Mouse (Mus musculus) limb, embryonic 14.5 days (tissue): ENCODE results near the gene Ddhd1. TPM values are rescaled to one million over a fixed set of nuclear protein-coding genes. Genes with fewer than 3 reads are reported as not detected.

ENCODE experiments used
- ATAC-seq: fragments of 200-750 bp; cut with Nextera tagmentation; 2 replicates; pipeline ENCODE4 v1.8.0; 2017; ENCODE audit warnings: low read depth, moderate number of reproducible peaks, moderate TSS enrichment; ENCODE audit not compliant: low FRiP score
- DNase-seq: peaks from one replicate; pipeline ENCODE4 v3.0.0-alpha.2; 2015; ENCODE audit warnings: low spot score
- H3K27ac ChIP-seq: fragments of 300-500 bp; sonication (generic); replicated peaks from 2 replicates; pipeline ENCODE4 v1.5.1; 2014; ENCODE audit warnings: low read depth, mild to moderate bottlenecking, low read length, moderate library complexity, mixed read lengths
- H3K27me3 ChIP-seq: fragments of 300-500 bp; sonication (generic); 2 replicates; pipeline ENCODE4 v1.6.1; 2014; ENCODE audit warnings: low read length, mixed read lengths; ENCODE audit not compliant: control insufficient read depth, insufficient read depth
- H3K36me3 ChIP-seq: fragments of 300-500 bp; sonication (generic); 2 replicates; pipeline ENCODE4 v1.6.1; 2014; ENCODE audit warnings: mild to moderate bottlenecking, low read length, moderate library complexity, mixed read lengths; ENCODE audit not compliant: control insufficient read depth, insufficient read depth
- H3K4me1 ChIP-seq: fragments of 300-500 bp; sonication (generic); 2 replicates; pipeline ENCODE4 v1.6.1; 2014; ENCODE audit warnings: antibody characterized with exemption, low read length, mixed read lengths; ENCODE audit not compliant: control insufficient read depth, insufficient read depth
- H3K4me2 ChIP-seq: fragments of 300-500 bp; sonication (generic); replicated peaks from 2 replicates; pipeline ENCODE4 v1.6.1; 2014; ENCODE audit warnings: low read depth, mild to moderate bottlenecking, low read length, moderate library complexity; ENCODE audit not compliant: severe bottlenecking
- H3K4me3 ChIP-seq: fragments of 300-500 bp; sonication (generic); replicated peaks from 2 replicates; pipeline ENCODE4 v1.5.1; 2014; ENCODE audit warnings: low read length
- H3K9ac ChIP-seq: fragments of 300-500 bp; sonication (generic); 2 replicates; pipeline ENCODE4 v1.6.1; 2014; ENCODE audit warnings: mild to moderate bottlenecking, low read depth, low read length, moderate library complexity; ENCODE audit not compliant: severe bottlenecking
- H3K9me3 ChIP-seq: fragments of 300-500 bp; sonication (generic); 2 replicates; pipeline ENCODE4 v1.6.1; 2016; ENCODE audit warnings: low read length; ENCODE audit not compliant: control insufficient read depth
- POLR2A ChIP-seq: fragments of 200-500 bp; IDR thresholded peaks from 2 replicates; pipeline ENCODE4 v1.8.0; 2012; ENCODE audit warnings: inconsistent platforms, mild to moderate bottlenecking, moderate library complexity, borderline replicate concordance; ENCODE audit not compliant: insufficient read depth, insufficient read length; ENCODE audit errors: extremely low read depth
- WGBS: fragments of 180-500 bp; shearing (Covaris S2); extraction: QIAGEN DNeasy Blood & Tissue Kit; methylation state at CpG from one replicate; pipeline ENCODE4 v1.1.7; 2014; 5-methylcytosine and 5-hydroxymethylcytosine counted together
- polyA plus RNA-seq, 2 experiments: library from polyadenylated mRNA; depleted of rRNA in 1 of 2; stranded (reverse) in 1 of 2; unstranded in 1 of 2; fragments of >200 nt; fragmentation: Nextera tagmentation in 1 of 2; extraction: Ambion mirVana in 1 of 2; gene quantifications; 2 replicates each; pipeline versions ENCODE4 v1.2.1 to v1.2.3; 2012 to 2014

Ddhd1 gene
- polyA plus RNA-seq, 2 experiments, result 9.5 to 18.0 TPM

DNA sequence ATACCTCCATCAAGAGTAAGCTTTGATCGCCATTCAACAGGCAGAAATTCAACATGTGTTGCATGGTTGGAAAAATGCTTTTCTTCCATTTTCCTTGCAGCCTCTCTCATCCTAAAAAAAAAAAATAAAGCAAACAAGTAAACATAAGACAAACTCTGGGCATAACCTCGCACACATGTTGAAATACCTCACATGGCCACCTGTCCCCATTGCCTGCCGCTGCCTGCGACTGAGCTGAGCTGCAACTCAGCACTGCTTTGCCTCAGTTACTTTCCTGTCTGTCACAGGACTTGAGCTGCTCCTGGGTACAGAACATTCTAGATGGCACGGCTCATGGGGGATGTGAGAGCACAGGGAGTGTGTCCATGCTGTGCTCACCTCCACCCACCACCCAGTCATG lies 41.4 kb downstream of the Ddhd1 start:
- H3K27ac ChIP-seq, result no peak overlapping the region
- peaks cover 5% of the 10 kb centered on the region; the same call in 1 of the 2 replicates for H3K4me1 ChIP-seq
- DNase-seq (no peak), ATAC-seq (no peak)
- no peak overlapping the region for H3K4me2 ChIP-seq
- H3K27me3 ChIP-seq, result no peaks in the 10 kb centered on the region
- H3K4me3 ChIP-seq, result no peak overlapping the region
- no peaks in the 10 kb centered on the region for H3K9me3 ChIP-seq
- no peak for TF ChIP-seq POLR2A
- H3K9ac ChIP-seq, result no peak overlapping the region
- 89% methylated on average over 5 of the region's 5 CpGs for WGBS
- H3K36me3 ChIP-seq, result peaks cover 31% of the 10 kb centered on the region

DNA sequence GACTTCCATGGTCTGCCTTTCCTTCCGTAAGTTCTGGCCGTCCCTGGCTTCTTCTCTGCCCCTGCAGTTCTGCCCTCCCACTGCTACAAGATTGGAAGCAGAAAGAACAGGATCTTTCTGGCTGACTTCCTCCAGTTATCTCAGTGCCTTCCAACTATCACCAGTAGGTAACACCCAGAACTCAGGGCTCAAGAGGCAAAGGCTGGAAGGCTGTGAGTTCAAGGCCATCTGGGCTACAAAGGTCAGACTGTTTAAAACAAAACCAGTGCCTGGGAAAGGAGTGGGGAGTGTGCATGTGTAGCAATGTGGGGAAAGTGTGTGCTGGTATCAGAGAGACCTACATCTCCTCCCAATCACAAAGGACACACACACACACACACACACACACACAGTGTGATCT lies 42.2 kb downstream of the Ddhd1 start:
- Histone ChIP-seq H3K27me3 (no peaks in the 10 kb centered on the region), H3K36me3 (peaks cover 31% of the 10 kb centered on the region), H3K27ac (no peak overlapping the region), H3K9ac (no peak overlapping the region), H3K4me1 (peaks cover 5% of the 10 kb centered on the region; the same call in 1 of the 2 replicates), H3K4me3 (no peak overlapping the region), H3K4me2 (no peak overlapping the region), H3K9me3 (no peaks in the 10 kb centered on the region)
- 89% methylated on average over 2 of the region's 2 CpGs for whole genome bisulfite sequencing
- ATAC-seq (no peak), DNase-seq (no peak)
- TF ChIP-seq POLR2A, result no peak

DNA sequence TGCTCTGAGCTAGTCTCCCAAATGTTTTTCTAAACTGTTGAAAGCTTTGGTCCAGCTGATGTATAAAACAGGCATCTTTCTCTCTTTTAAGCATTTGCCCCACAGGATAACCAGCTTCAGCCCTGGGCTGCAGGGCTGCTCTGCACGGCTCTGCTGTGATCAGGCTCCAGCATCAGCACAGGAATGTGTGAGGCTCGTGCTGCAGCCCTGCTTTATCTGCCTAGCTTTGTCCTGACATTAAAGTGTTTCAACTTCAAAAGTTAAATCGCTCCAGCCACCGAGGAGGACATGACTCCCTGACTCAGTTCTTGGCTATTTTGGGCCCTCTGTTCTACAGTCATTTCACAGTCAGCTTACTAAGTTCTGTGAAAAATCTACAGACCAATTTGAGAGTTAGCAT lies 43.1 kb downstream of the Ddhd1 start:
- no peak overlapping the region for H3K27ac ChIP-seq
- H3K4me2 ChIP-seq, result no peak overlapping the region
- DNase-seq (no peak), ATAC-seq (no peak)
- WGBS, result 35% methylated on average over 4 of the region's 4 CpGs
- no peaks in the 10 kb centered on the region for H3K27me3 ChIP-seq
- peaks cover 5% of the 10 kb centered on the region; the same call in 1 of the 2 replicates for H3K4me1 ChIP-seq
- no peak overlapping the region for H3K9ac ChIP-seq
- no peak overlapping the region for H3K4me3 ChIP-seq
- no peaks in the 10 kb centered on the region for H3K9me3 ChIP-seq
- peaks cover 36% of the 10 kb centered on the region for H3K36me3 ChIP-seq
- no peak for TF ChIP-seq POLR2A

DNA sequence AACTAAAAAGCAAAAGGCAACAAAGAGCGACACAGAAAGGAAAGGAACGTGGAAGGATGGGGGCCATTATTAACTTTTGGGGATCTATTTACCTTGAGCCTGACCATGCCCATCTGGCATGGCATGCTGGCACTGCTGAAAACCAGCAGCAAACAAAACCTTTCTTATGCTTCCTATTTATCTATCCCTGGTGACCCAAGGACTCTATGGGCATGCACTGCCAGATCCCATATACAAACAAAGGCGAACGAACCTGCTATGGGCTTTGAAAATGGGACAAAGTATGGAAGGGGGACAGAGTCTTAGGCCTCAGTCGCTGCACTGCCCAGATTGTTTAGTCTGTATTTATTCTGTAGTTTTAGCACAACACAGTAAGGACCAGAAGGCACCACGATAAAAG lies 43.5 kb downstream of the Ddhd1 start:
- Histone ChIP-seq H3K27me3 (no peaks in the 10 kb centered on the region), H3K9ac (no peak overlapping the region), H3K4me3 (no peak overlapping the region), H3K4me2 (no peak overlapping the region), H3K4me1 (peaks cover 5% of the 10 kb centered on the region; the same call in 1 of the 2 replicates), H3K9me3 (no peaks in the 10 kb centered on the region), H3K27ac (no peak overlapping the region), H3K36me3 (peaks cover 36% of the 10 kb centered on the region)
- ATAC-seq (no peak), DNase-seq (no peak)
- WGBS, result 84% methylated on average over 6 of the region's 6 CpGs
- TF ChIP-seq POLR2A, result no peak

DNA sequence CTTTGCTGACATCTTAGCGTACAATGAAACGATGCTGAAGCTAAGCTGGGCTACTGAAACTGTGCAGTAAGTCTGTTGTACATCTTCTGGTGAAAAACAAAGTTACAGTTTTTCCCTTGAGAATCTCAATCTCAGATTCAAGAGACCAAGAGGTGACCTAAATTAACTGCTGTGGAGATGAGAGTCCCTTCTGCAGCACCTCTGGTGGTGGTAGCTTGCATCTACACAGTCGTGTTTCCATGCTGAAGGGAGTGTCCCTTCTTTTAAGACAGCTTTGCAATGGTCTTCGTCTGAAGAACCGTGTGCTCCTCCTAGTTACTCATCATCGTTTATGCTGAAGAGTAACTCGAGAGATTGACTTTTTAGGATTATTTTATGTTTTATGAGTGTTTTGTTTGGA lies 46.3 kb downstream of the Ddhd1 start:
- TF ChIP-seq POLR2A, result no peak
- Histone ChIP-seq H3K27me3 (no peaks in the 10 kb centered on the region), H3K9me3 (no peaks in the 10 kb centered on the region), H3K9ac (no peak overlapping the region), H3K36me3 (peaks cover 31% of the 10 kb centered on the region), H3K27ac (no peak overlapping the region), H3K4me2 (no peak overlapping the region), H3K4me3 (no peak overlapping the region), H3K4me1 (no peaks in the 10 kb centered on the region)
- WGBS, result 92% methylated on average over 7 of the region's 7 CpGs
- ATAC-seq (no peak), DNase-seq (no peak)

DNA sequence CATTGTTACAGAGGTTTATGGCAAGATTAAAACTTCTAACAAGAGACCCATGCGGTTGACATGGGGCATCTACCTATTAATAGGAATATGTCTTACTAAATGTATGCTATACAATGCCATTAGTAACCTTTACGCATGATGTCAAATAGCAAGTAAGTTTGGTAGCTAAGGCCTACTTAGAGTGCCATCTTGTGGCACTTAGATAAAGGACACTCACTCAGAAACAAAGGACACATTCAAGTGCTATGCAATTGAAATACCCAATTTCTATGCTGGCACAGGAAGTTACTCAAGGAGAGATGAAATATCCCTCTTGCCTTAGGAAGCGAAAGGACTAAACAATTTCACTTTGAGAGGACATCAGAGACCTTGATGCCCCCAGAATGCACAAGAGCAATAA lies 55.9 kb downstream of the Ddhd1 start:
- no peaks in the 10 kb centered on the region for H3K9me3 ChIP-seq
- no peak overlapping the region for H3K9ac ChIP-seq
- H3K27me3 ChIP-seq, result no peaks in the 10 kb centered on the region
- no peak for TF ChIP-seq POLR2A
- H3K4me3 ChIP-seq, result no peak overlapping the region
- H3K4me2 ChIP-seq, result no peak overlapping the region
- ATAC-seq, result no peak
- peak; percentile 49 for DNase-seq
- peaks cover 6% of the 10 kb centered on the region; the same call in 1 of the 2 replicates for H3K36me3 ChIP-seq
- H3K4me1 ChIP-seq, result no peaks in the 10 kb centered on the region; the same call in 1 of the 2 replicates
- 68% methylated on average over 3 of the region's 3 CpGs for WGBS
- no peak overlapping the region for H3K27ac ChIP-seq
